Mouse (Mus musculus) heart, postnatal 36 days (tissue): ENCODE data around the gene Tax1bp1. TPM values are rescaled to one million over a fixed set of nuclear protein-coding genes. Genes with fewer than 3 reads are reported as not detected.

Experiments used
- DNase-seq, 2 experiments: peaks; one replicate each; pipeline ENCODE4 v3.0.0; 2021 to 2022
- intact Hi-C: fragments of 180-260 bp; cut with DNase I; formaldehyde crosslinking; loops from one replicate; pipeline ENCODE4 v1.15.1; 2025
- total RNA-seq, 2 experiments: library from RNA; stranded (reverse); gene quantifications; 2 replicates each; pipeline ENCODE4 v1.2.3; 2021

Gene Tax1bp1
- total RNA-seq, 2 experiments from 2014 or later: 119 to 126 TPM

DNA sequence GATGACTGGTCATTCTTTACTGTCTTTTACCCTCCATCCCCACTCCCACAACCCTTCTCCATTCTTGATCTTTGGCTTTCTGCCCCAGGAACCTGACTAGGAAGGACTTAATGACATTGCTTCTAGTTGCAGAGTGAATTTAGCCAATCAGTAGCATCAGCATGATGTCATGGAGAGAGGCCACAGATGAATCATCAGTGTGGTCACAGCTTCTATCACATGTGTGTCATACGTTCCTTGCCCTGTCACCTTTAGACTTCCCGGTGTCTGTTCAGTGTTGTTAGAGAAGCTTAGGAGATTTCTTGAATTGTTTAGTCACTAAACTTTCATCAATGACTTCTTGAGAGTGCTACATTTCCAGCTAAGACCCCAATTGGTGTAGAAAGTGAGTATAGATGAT, 10.3 kb upstream of the Tax1bp1 start:
- intact Hi-C loops: no loop called here
- DNase-seq: no peak

- intact Hi-C loops: no loop called here
- no peak for DNase-seq
These were observed 8.2 kb upstream of the Tax1bp1 start for GRCm38 (mm10) chr6:52705280-52705679.

- intact Hi-C loops: no loop called here
- DNase-seq: no peak
These were observed 5.7 kb upstream of the Tax1bp1 start for GRCm38 (mm10) chr6:52707815-52708214.

DNA sequence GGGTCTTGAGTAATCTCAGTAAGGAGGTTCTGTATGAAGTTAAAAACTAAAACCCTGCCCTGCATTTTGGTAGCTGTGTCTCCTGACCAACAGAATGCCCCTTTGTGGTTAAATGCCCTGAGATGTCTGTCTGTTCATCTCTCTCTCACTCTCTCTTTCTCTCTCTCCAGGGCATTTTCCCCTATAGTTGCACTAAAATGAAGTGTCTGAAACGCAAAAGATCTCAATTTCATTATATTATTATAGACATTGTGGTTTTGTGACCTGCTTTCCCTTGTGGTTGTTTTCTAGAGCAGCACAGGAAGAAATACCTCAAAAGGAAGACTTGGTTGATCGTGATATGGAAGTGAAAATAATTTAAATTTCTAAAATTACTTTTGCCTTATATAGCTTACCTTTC, 966 bp upstream of the Tax1bp1 start:
- DNase-seq: no peak
- intact Hi-C loops: loop anchor here (5.0 kb wide), 2 partner anchors 70 to 125 kb away; partner anchors contain the start of gene Hibadh

GRCm38 (mm10) chr6:52713897-52714509, 474 bp downstream of the Tax1bp1 start:
- peak in 1 of 2 experiments; percentile 72 for DNase-seq
- intact Hi-C loops: loop anchor here (2.0 to 5.0 kb wide), 3 partner anchors 39 to 123 kb away; partner anchors contain the start of gene Hibadh

GRCm38 (mm10) chr6:52717493-52718192, 4.1 kb downstream of the Tax1bp1 start:
- intact Hi-C loops: no loop called here
- no peak for DNase-seq

DNA sequence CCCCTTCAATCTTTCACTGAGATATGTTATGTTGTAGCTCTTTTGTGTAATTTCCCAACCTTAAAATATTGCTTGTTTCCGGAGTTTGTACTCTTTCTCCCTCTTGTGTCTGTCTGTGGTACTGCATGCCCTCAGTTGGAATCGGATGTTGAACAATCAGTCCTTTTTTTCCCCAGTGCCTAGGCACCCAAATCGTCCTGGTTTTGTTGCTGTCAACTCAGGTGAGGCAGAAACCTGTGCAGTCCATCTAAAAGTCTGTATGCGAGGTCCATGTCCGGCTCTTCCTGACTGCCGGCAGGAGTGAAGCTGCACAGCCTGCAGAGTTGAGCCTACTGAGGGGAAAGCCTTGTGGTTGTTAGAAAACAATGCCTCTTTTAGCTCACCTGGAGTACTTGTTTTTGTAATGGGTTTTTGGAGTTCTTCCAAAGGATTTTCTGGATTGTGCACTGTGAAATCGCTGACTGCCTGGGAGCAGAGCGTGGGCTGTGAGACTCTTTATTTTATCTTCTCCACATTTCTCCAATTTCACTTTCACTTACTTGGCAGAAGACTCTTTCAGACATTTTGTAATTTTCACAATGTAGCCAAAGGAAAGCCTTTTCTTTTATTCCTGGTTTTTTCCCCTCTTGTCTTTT, 11.4 kb downstream of the Tax1bp1 start:
- intact Hi-C loops: loop anchor here (2.0 to 10.0 kb wide), 5 partner anchors 62 to 1550 kb away; no protein-coding TSS in a partner anchor

GRCm38 (mm10) chr6:52730338-52730737, 16.8 kb downstream of the Tax1bp1 start:
- no peak for DNase-seq
- intact Hi-C loops: no loop called here

More for the DNA sequence above, 11.4 kb downstream of the Tax1bp1 start:
- DNase-seq: peak; percentile 70 to 72

DNA sequence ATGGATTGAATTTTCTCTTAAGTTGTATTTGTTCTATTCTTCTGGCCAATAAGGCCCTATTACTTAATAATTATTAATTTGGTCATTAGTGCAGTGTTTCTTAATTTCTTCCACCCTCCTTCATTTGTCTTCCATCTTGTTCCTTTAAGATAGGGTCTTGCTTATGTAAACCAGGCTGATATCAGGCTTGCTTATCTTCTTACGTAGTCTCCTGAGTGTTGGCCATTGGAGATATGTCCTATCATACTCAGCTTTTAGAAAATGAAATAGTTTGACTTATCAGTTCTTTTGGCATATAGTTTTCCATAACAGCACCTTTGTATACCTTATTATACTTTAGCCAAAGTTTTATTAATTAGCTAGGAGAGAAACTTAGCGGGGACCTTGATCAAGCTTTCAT, 21.1 kb downstream of the Tax1bp1 start:
- DNase-seq: no peak
- intact Hi-C loops: no loop called here

DNA sequence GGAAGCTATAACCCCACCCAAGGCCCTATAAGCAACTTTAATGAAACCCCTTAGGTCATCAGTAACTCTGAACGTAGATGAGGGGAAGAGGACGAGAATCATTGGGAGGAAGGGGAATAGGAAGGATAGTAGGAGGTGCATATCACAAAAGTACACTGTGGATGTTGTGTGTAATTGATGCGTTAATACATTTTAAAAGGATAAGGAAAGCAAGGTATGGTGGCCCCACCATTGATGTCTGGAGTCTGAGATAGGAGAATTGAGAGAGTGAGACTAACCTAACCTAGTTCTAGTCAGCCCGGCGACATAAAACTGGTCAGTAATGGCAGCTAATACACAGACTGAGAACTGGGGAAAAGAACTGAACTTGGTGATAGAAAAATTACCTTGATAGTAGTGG, 39.3 kb downstream of the Tax1bp1 start:
- DNase-seq: no peak
- intact Hi-C loops: no loop called here

GRCm38 (mm10) chr6:52765206-52765605, 51.7 kb downstream of the Tax1bp1 start:
- no peak for DNase-seq
- intact Hi-C loops: no loop called here

- DNase-seq: no peak
- intact Hi-C loops: no loop called here
These were observed 57.3 kb downstream of the Tax1bp1 start for GRCm38 (mm10) chr6:52770789-52771188.

DNA sequence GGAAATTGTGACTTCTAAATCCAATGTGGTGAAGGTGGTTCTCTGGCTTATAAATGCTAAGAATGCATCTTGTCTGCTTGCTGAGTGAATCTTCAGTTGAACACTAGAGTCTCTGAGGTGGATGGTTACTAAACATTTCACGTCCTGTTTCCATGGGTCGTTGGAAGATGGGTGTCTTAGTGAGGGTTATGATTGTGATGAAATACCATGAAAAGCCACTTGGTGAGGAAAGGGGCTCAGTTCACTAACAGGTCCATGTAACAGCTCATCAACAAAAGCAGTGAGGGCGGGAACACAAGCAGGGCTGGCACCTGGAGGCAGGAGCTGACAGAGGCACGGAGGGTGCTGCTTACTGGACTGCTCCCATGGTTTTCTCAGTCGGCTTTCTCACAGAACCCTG, 59.6 kb downstream of the Tax1bp1 start:
- intact Hi-C loops: no loop called here
- no peak for DNase-seq

DNA sequence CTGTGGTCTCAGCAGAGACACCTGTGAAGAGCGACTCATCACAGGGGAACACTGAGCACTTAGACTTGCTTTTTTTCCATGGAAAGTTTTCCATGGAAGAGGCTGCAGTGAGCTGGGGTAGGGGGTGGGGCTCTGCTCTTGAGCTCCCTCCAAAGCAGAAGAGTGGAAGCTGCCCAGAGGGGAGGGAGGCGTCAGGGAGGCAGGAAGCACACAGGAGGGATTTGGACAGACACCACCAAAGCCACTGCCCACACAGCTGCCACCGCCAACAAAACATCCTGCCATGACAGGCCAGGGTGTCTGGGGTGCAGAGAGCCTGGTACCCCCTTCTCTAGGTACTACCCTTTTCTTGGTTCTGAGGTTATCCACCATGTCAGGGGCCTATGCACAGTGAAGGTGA, 61.8 kb downstream of the Tax1bp1 start:
- no peak for DNase-seq
- intact Hi-C loops: no loop called here

- intact Hi-C loops: no loop called here
- DNase-seq: no peak
These were observed 62.4 kb downstream of the Tax1bp1 start for GRCm38 (mm10) chr6:52775956-52776355.

GRCm38 (mm10) chr6:52777034-52777433, 63.5 kb downstream of the Tax1bp1 start:
- DNase-seq: no peak
- intact Hi-C loops: no loop called here

- intact Hi-C loops: no loop called here
- DNase-seq: no peak
These were observed 65.0 kb downstream of the Tax1bp1 start for GRCm38 (mm10) chr6:52778523-52778922.

DNA sequence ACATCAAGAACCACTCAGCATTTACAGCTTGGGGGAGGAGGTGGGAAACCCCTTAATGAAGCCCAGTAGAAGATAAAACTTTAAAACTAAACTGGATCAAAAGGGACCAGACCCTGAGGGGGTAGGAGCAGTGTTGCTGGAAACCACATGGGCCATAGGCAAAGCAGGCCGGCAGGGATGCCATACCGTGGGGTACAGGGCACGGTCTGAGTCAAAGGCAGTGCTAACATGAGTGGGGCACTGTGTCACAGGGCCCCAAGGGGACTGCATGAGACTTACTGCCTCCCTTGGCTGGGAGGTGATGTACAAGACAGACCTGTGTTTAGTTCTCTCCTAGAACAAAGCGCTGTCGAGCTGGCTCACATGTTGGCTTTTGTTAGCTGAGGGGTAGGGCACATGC, 66.0 kb downstream of the Tax1bp1 start:
- intact Hi-C loops: no loop called here
- no peak for DNase-seq

- DNase-seq: no peak
- intact Hi-C loops: no loop called here
These were observed 76.8 kb downstream of the Tax1bp1 start for GRCm38 (mm10) chr6:52790316-52790715.

GRCm38 (mm10) chr6:52790781-52791180, 77.3 kb downstream of the Tax1bp1 start:
- intact Hi-C loops: no loop called here
- no peak for DNase-seq

DNA sequence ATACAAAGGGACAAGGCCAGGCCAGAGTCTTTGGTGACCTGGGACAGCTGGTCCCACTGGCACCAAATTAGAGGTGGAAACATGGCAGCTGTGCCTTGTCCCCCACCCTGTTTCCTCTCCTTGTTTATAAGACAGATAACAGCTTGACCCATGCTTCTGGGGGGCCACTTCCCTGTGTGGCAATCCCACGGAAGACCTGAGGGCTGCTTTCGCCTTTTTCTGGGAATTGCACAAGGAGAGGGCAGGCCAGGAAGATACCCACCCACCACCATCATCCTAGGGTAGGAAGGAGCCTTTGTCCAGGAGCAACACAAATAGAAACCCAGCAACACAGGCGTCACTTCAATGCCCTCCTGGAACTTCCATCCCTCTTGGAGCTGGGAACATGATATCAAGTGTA, 78.9 kb downstream of the Tax1bp1 start:
- no peak for DNase-seq
- intact Hi-C loops: no loop called here
